Mouse (Mus musculus): ENCODE data around the gene Ttc21a. TPM values are rescaled to one million over a fixed set of nuclear protein-coding genes. Genes with fewer than 3 reads are reported as not detected.

Ttc21a gene
- 0.19 and 0.27 TPM in 2 replicates for polyA plus RNA-seq (2021; fragmentation: Nextera tagmentation)
- long read RNA-seq, experiment 1, result 0 reads
- long read RNA-seq, experiment 2, partial matches to known transcripts, result 0 of 1 reads
- long read RNA-seq, experiment 2, other reads (novel, unspliced or antisense), result 1 of 1 reads

GRCm38 (mm10) chr9:119937005-119937773, at the start of gene Ttc21a, which contains the start of gene Gorasp1:
Ttc21a (plus strand) TSS chr9:119937606.
Gorasp1 (minus strand) TSS chr9:119937565.

DNA sequence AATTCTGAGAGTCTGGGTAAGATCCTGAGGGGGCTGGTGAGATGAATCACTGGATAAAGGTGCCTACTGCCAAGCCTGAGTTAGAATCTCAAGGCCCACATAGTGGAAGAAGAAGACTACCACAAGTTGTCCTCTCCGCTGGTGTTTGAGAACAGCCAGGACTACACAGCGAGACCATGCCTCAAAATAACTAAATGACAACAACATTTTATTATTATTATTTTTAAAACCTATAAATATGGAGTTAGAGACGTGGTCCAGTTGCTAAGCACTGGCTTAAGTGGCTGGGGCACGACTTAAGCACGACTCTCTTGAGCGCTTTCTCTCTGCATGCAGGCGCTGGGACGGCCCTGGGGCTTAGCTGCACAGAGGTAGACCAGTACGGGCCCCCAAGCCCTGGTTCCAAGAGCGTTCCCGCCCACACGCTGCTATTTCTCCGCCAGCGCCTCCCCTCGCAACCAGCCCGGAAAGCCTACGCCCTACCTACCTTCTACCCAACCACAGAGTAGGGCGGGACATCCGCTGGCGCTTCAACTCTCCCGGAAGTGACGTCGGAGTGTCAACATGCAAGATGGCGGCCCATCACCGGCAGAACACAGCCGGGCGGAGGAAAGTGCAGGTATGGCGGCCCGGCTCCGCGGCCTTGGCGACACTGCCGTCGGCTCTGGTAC, 42.9 kb upstream of the Ttc21a start, which contains the start of gene Wdr48:
TSS of gene Wdr48 (plus strand) at position 540 of the 671 bp plus-strand sequence.

GRCm38 (mm10) chr9:119984536-119985011, 47.2 kb downstream of the Ttc21a start, which contains the start of gene Csrnp1:
Csrnp1 (minus strand) TSS chr9:119984658.

Other genes with a start within 250 kb of the Ttc21a start
- gene Scn10a, start 218.3 kb upstream of the Ttc21a start, polyA plus RNA-seq (2021; fragmentation: Nextera tagmentation), result 0.10 and 0.11 TPM in 2 replicates
- 0.04 TPM in 2 replicates for gene Scn11a, start 112.2 kb upstream of the Ttc21a start, polyA plus RNA-seq (2021; fragmentation: Nextera tagmentation)
- gene Wdr48, start 42.7 kb upstream of the Ttc21a start, polyA plus RNA-seq (2021; fragmentation: Nextera tagmentation), result 29.1 and 30.4 TPM in 2 replicates
- gene Gorasp1, start within 50 bp of the Ttc21a start, polyA plus RNA-seq (2021; fragmentation: Nextera tagmentation), result 12.5 and 14.3 TPM in 2 replicates
- gene Csrnp1, start 47.1 kb downstream of the Ttc21a start, polyA plus RNA-seq (2021; fragmentation: Nextera tagmentation), result 2.5 and 3.1 TPM in 2 replicates
- 0.03 and 0.04 TPM in 2 replicates for gene Xirp1, start 86.0 kb downstream of the Ttc21a start, polyA plus RNA-seq (2021; fragmentation: Nextera tagmentation)
- 35.2 and 39.9 TPM in 2 replicates for gene Cx3cr1, start 132.3 kb downstream of the Ttc21a start, polyA plus RNA-seq (2021; fragmentation: Nextera tagmentation)
- gene Ccr8, start 154.5 kb downstream of the Ttc21a start, polyA plus RNA-seq (2021; fragmentation: Nextera tagmentation), result not detected in 2 replicates
- 17.3 and 24.6 TPM in 2 replicates for gene Slc25a38, start 172.8 kb downstream of the Ttc21a start, polyA plus RNA-seq (2021; fragmentation: Nextera tagmentation)
- 541 and 675 TPM in 2 replicates for gene Rpsa, start 190.1 kb downstream of the Ttc21a start, polyA plus RNA-seq (2021; fragmentation: Nextera tagmentation)
- 178 and 232 TPM in 2 replicates for gene Mobp, start 212.1 kb downstream of the Ttc21a start, polyA plus RNA-seq (2021; fragmentation: Nextera tagmentation)

Measured in left cerebral cortex, adult 6 months (tissue).